In the genomic region with DNA sequence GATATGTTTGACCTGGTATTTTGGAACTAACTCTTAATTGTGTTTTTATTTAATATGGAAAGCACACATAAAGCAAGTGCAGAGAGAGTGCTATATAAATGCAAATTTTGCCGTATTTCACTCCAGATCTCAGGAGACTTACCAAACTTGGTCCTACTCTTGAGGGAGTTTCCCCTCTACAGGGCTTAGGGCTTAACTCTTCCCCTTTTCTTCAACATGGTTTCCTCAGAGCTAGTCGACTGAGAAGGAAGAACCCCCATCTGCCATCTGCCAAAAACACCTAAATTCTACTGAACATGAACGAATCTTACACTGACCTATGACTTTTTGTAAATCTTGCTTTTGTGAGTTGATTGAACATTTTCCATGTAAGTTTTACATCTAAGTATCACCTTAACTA, we compare ENCODE assay signal across 17 mouse cellular contexts.
"Had no signal": no experiment of that assay in that cellular context is flagged by ENCODE, and none has a peak within 500 bp of the region (broad histone marks: within the 10 kb centered on the region; RNA-seq: fewer than 3 reads in every experiment).

No protein-coding gene starts in this region.

- H3K27ac ChIP-seq: kidney, postnatal 0 days; limb, embryonic 12.5 days; liver, embryonic 13.5 days; lung, embryonic 15.5 days; macrophage; midbrain, embryonic 12.5 days; stomach, embryonic 15.5 days had no signal

- H3K4me1 ChIP-seq: liver, embryonic 13.5 days; stomach, embryonic 15.5 days had no signal

- H3K4me3 ChIP-seq: limb, embryonic 12.5 days; liver, embryonic 13.5 days; lung, embryonic 15.5 days; midbrain, embryonic 12.5 days; stomach, embryonic 15.5 days had no signal

- H3K27me3 ChIP-seq: liver, embryonic 13.5 days; lung, embryonic 15.5 days; stomach, embryonic 15.5 days had no signal

- ATAC-seq: liver, postnatal 0 days had no signal

- H3K9me3 ChIP-seq: limb, embryonic 12.5 days; liver, embryonic 13.5 days; lung, embryonic 15.5 days; midbrain, embryonic 12.5 days; stomach, embryonic 15.5 days had no signal

- H3K36me3 ChIP-seq: limb, embryonic 12.5 days; liver, embryonic 13.5 days; lung, embryonic 15.5 days; midbrain, embryonic 12.5 days; stomach, embryonic 15.5 days had no signal

- DNase-seq: kidney, adult 9 months; kidney, postnatal 36 days; layer of hippocampus, adult 9-11 months; layer of hippocampus, postnatal 36 days; liver; liver, embryonic 13.5 days; liver, postnatal 0 days; lung, postnatal 14 days; right cerebral cortex, adult 18-20 months; right cerebral cortex, postnatal 25 days; thymus, postnatal 36 days had no signal
